Mouse (Mus musculus) liver, embryonic 16.5 days (tissue): Measurements from ENCODE around the gene Dnase1. TPM values are rescaled to one million over a fixed set of nuclear protein-coding genes. Genes with fewer than 3 reads are reported as not detected.
A peak's percentile ranks its signal among the peaks of the same experiment; 100 is the strongest.
"Not testable (repeated sequence)": the region's sequence is repeated elsewhere in the genome, so short reads cannot be mapped to it uniquely, and the experiment has no call there.

ENCODE experiments used
- ATAC-seq: fragments of 200-750 bp; cut with Nextera tagmentation; 2 replicates; pipeline ENCODE4 v1.8.0; 2017; ENCODE audit warnings: low read depth, mild to moderate bottlenecking, moderate number of reproducible peaks, moderate library complexity
- H3K27ac ChIP-seq: fragments of 300-500 bp; sonication (generic); 2 replicates; pipeline ENCODE4 v1.5.1; 2014; ENCODE audit warnings: mild to moderate bottlenecking, low read length
- H3K27me3 ChIP-seq: fragments of 300-500 bp; sonication (generic); 2 replicates; pipeline ENCODE4 v1.6.1; 2014; ENCODE audit warnings: low read depth, low read length, mixed read lengths; ENCODE audit not compliant: control insufficient read depth, insufficient read depth
- H3K36me3 ChIP-seq: fragments of 300-500 bp; sonication (generic); 2 replicates; pipeline ENCODE4 v1.6.1; 2014; ENCODE audit warnings: mild to moderate bottlenecking; ENCODE audit not compliant: control insufficient read depth, insufficient read depth
- H3K4me1 ChIP-seq: fragments of 300-500 bp; sonication (generic); 2 replicates; pipeline ENCODE4 v1.6.1; 2014; ENCODE audit warnings: low read depth, low read length, mixed read lengths; ENCODE audit not compliant: control insufficient read depth
- H3K4me2 ChIP-seq: fragments of 300-500 bp; sonication (generic); 2 replicates; pipeline ENCODE4 v1.6.1; 2014; ENCODE audit warnings: low read depth, low read length, mixed read lengths
- H3K4me3 ChIP-seq: fragments of 300-500 bp; sonication (generic); 2 replicates; pipeline ENCODE4 v1.5.1; 2014; ENCODE audit warnings: low read depth, mild to moderate bottlenecking, low read length
- H3K9ac ChIP-seq: fragments of 300-500 bp; sonication (generic); 2 replicates; pipeline ENCODE4 v1.6.1; 2014; ENCODE audit warnings: low read depth, low read length
- H3K9me3 ChIP-seq: fragments of 300-500 bp; sonication (generic); replicated peaks from 2 replicates; pipeline ENCODE4 v1.6.1; 2016; ENCODE audit warnings: low read length; ENCODE audit not compliant: control insufficient read depth
- WGBS: fragments of 180-500 bp; shearing (Covaris S2); extraction: QIAGEN DNeasy Blood & Tissue Kit; methylation state at CpG from one replicate; pipeline ENCODE4 v1.1.7; 2014; ENCODE audit not compliant: insufficient replicate concordance; 5-methylcytosine and 5-hydroxymethylcytosine counted together
- polyA plus RNA-seq: library from polyadenylated mRNA; unstranded; fragments of >200 nt; fragmentation: Nextera tagmentation; extraction: Ambion mirVana; gene quantifications from 2 replicates; pipeline ENCODE4 v1.2.1, GENCODE M21; 2015

Dnase1 gene
- polyA plus RNA-seq, result 0.70 and 1.1 TPM in 2 replicates

DNA sequence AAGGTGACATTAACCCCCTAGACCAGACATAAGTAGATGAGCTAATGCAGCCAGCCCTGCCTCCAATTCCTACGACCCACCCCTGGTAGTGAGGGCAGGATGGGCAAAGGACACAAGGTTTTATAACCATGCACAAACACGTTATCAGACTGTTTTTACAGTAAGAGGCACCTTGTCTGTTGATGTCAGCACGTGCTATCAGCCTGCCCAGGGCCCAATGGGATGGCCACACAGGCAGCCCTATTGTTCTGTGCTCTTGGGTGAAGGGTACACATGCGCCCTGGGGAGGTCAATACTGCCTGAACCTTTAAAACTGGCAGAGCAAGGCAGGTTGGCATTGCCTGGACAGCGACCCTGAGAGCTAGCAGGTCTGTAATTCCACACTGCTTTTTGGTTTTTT, at the start of gene Dnase1:
TSS of gene Dnase1 (plus strand) at position 136 of the 400 bp plus-strand sequence.
- H3K9me3 ChIP-seq, result no peaks in the 10 kb centered on the region
- H3K4me2 ChIP-seq, result no peak within 1 kb of the TSS
- H3K27ac ChIP-seq, result no peak within 1 kb of the TSS
- no peaks in the 10 kb centered on the region for H3K27me3 ChIP-seq
- WGBS, result 65% methylated on average over 5 of the region's 5 CpGs
- peaks cover 21% of the 10 kb centered on the region for H3K36me3 ChIP-seq
- H3K9ac ChIP-seq, result no peak within 1 kb of the TSS
- ATAC-seq, result no peak
- peaks cover 22% of the 10 kb centered on the region for H3K4me1 ChIP-seq
- no peak within 1 kb of the TSS for H3K4me3 ChIP-seq

DNA sequence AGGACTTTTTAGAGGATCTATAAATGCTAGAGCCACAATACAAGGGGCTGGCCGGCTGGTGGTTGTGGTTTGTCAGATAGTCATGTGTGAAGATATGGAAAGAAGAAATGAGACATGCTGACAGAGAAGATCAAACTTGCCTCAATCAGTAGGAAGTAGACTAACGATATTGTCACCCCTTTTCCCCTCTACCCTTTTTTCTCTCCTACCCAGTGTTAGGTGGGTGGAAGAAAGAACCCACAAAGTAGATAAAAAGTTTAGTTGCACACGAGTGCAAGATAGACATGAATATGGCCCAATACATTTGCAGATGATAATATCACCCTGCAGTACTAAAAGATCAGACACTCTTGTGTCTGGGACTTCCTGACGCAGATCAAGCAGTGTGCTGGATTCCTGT, 48.3 kb upstream of the Dnase1 start:
- Histone ChIP-seq H3K36me3 (peaks cover 53% of the 10 kb centered on the region), H3K27ac (no peak overlapping the region), H3K4me3 (no peak overlapping the region), H3K4me2 (no peak overlapping the region), H3K9ac (no peak overlapping the region), H3K27me3 (no peaks in the 10 kb centered on the region), H3K9me3 (no peaks in the 10 kb centered on the region), H3K4me1 (no peaks in the 10 kb centered on the region)
- ATAC-seq, result no peak
- WGBS, result 48% methylated on average over 4 of the region's 4 CpGs

- H3K9me3 ChIP-seq, result no peaks in the 10 kb centered on the region
- WGBS, result 1% methylated on average over 58 of the region's 58 CpGs
- H3K36me3 ChIP-seq, result peaks cover 11% of the 10 kb centered on the region
- no peaks in the 10 kb centered on the region for H3K27me3 ChIP-seq
- H3K4me1 ChIP-seq, result peaks cover 20% of the 10 kb centered on the region
- peak within 1 kb of the TSS; percentile 85 for H3K4me2 ChIP-seq
- peak; percentile 96 for ATAC-seq
- peak within 1 kb of the TSS; percentile 89 for H3K27ac ChIP-seq
- H3K4me3 ChIP-seq, result peak within 1 kb of the TSS; percentile 91
- peak within 1 kb of the TSS; percentile 88 for H3K9ac ChIP-seq
Measured at GRCm38 (mm10) chr16:4003489-4004398, 33.0 kb upstream of the Dnase1 start, which contains the start of gene Slx4. Slx4 (minus strand) TSS chr16:4003770.

GRCm38 (mm10) chr16:4012882-4013570, 23.7 kb upstream of the Dnase1 start:
- peak overlapping the region; percentile 42 for H3K9ac ChIP-seq
- H3K36me3 ChIP-seq, result no peaks in the 10 kb centered on the region
- WGBS, result 21% methylated on average over 4 of the region's 4 CpGs
- H3K4me1 ChIP-seq, result peaks cover 10% of the 10 kb centered on the region
- no peaks in the 10 kb centered on the region for H3K27me3 ChIP-seq
- H3K4me3 ChIP-seq, result 0 out of 2 replicates have a peak overlapping the region, but pooled peaks have one; percentile 8
- ATAC-seq, result peak; percentile 95
- peak overlapping the region; percentile 60 for H3K27ac ChIP-seq
- peak overlapping the region; percentile 43 for H3K4me2 ChIP-seq
- H3K9me3 ChIP-seq, result no peaks in the 10 kb centered on the region; the same call in 1 of the 2 replicates

DNA sequence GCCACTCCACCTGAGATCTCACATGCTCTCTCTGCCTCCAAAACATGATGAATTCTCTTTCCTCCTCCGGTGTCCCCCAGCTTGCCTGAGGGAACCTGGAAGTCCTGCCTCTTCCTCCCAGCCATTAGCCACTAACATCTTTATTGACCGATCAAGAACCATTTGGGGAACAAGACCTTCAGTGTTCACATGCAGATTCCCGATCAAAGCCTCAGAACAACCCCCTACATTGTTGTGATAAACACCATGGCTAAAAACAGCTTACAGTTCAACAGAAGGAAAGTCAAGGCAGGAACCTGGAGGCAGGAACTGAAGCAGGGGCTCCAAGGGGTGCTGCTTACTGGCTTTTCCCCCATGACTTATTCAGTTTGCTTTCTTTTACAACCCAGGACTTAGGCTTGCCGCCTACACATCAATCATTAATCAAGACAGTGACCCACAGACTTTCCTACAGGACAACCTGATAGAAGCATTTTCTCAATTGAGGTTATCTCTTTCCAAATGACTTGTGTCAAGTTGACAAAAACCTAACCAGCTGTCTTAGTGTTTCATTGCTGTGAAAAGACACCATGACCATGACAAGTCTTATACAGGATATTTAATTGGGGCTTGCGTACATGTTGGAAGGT, 22.6 kb upstream of the Dnase1 start:
- Histone ChIP-seq H3K4me2 (no peak overlapping the region), H3K4me1 (peaks cover 10% of the 10 kb centered on the region), H3K27ac (no peak overlapping the region), H3K9ac (no peak overlapping the region), H3K27me3 (no peaks in the 10 kb centered on the region), H3K9me3 (no peaks in the 10 kb centered on the region; the same call in 1 of the 2 replicates), H3K4me3 (no peak overlapping the region), H3K36me3 (no peaks in the 10 kb centered on the region)
- ATAC-seq, result no peak
- 75% methylated on average over 5 of the region's 5 CpGs for WGBS

- not testable (repeated sequence) for H3K27me3 ChIP-seq, ATAC-seq, H3K27ac ChIP-seq, H3K36me3 ChIP-seq, H3K4me1 ChIP-seq, H3K4me2 ChIP-seq, H3K9ac ChIP-seq, H3K9me3 ChIP-seq, H3K4me3 ChIP-seq
- 74% methylated on average over 17 of the region's 17 CpGs for WGBS
Measured at GRCm38 (mm10) chr16:4016786-4017185, 20.0 kb upstream of the Dnase1 start.

DNA sequence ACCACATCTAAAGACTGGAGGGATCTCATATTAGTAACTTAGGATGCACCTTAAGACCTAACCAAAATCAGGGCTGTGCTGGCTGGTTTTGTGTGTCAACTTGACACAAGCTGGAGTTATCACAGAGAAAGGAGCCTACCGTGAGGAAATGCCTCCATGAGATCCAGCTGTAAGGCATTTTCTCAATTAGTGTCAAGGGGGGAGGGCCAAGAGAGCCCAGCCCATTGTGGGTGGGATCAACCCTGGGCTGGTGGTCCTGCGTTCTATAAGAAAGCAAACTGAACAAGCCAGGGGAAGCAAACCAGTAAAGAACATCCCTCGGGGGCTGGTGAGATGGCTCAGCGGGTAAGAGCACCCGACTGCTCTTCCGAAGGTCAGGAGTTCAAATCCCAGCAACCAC, 19.3 kb upstream of the Dnase1 start:
- H3K9ac ChIP-seq, H3K4me2 ChIP-seq, H3K9me3 ChIP-seq, H3K27me3 ChIP-seq, ATAC-seq, H3K36me3 ChIP-seq, H3K4me1 ChIP-seq, H3K4me3 ChIP-seq, H3K27ac ChIP-seq: not testable (repeated sequence)
- WGBS, result 74% methylated on average over 6 of the region's 6 CpGs

DNA sequence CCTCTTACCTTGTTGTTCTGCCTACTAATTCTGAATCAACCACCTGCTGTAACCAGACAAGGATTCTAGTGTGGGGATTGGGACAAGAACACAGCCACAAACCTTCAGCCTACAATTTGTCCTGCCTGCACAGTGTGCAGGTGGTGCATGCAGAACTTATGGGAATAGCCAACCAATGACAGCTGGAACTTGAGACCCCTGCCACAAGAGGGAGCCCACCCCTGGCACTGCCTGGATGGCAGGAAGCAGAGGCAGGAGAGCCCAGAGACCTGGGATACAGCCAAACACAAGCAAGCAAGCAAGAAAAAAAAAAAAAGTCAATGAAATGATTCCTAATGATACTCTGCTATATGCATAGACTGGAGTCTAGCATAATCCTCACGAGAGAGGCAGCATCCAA, 15.5 kb upstream of the Dnase1 start:
- Histone ChIP-seq H3K27me3 (no peaks in the 10 kb centered on the region), H3K4me3 (no peak overlapping the region), H3K4me1 (no peaks in the 10 kb centered on the region), H3K9me3 (no peaks in the 10 kb centered on the region), H3K9ac (no peak overlapping the region), H3K27ac (no peak overlapping the region), H3K4me2 (no peak overlapping the region), H3K36me3 (no peaks in the 10 kb centered on the region)
- no peak for ATAC-seq
- WGBS, result 43% methylated on average over 1 of the region's 1 CpGs
